Mouse (Mus musculus) testis, postnatal 14 days (tissue): ENCODE data around the gene Neurod6.
"Not testable (repeated sequence)": the region's sequence is repeated elsewhere in the genome, so short reads cannot be mapped to it uniquely, and the experiment has no call there.

ENCODE experiments used
- DNase-seq: peaks from one replicate; pipeline ENCODE4 v3.0.0; 2021; ENCODE audit warnings: low spot score

Gene Neurod6

GRCm38 (mm10) chr6:55680974-55681373 is at the start of gene Neurod6:
Gene Neurod6, minus strand, starts transcription at chr6:55681263.
- no peak for DNase-seq

DNA sequence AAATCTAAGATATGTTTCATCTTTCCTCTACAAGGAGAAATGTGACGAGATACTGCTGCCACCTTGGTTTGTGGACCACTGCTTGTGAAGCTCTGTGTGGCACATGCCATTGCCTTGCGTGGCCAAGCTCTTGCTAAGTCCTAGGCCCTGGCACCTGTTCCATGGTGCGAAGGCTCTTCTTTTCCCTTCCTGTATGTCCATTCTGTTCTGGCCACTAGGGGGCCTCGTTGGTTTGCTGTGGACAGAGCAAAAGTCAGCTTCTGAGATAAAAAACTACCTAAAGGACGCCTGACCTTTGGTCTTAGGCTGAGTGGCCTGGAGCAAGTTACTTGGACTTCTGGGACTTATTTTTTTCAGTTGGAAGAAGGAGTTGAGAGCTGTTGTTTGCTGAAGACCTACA is 36.1 kb upstream of the Neurod6 start:
- peak; percentile 43 for DNase-seq

DNA sequence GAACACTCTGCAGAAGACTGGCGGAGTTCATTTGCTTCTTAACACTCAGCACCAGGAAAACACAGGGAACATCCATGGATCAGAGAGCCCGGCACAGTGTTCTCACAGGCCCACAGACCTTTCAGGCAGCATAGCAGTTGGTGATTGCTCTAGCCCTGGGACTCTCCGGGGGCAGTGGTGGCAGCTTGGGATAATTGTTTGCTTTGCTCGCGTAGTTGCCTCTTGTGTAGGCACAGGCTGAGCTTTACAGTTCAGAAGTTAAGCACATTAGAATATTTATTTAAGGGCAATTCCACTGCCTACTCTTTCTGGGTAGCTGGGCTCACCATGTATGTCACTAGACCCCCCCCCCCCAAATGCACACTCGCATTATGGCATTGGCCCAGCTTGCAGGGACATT is 34.4 kb upstream of the Neurod6 start:
- no peak for DNase-seq

DNA sequence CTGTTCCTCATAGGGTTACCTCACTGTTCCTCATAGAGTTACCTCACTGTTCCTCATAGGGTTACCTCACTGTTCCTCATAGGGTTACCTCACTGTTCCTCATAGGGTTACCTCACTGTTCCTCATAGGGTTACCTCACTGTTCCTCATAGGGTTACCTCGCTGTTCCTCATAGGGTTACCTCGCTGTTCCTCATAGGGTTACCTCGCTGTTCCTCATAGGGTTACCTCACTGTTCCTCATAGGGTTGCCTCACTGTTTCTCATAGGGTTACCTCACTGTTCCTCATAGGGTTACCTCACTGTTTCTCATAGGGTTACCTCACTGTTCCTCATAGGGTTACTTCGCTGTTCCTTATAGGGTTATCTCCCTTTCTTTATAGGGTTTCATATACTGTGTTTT is 29.9 kb upstream of the Neurod6 start:
- DNase-seq, result not testable (repeated sequence)

DNA sequence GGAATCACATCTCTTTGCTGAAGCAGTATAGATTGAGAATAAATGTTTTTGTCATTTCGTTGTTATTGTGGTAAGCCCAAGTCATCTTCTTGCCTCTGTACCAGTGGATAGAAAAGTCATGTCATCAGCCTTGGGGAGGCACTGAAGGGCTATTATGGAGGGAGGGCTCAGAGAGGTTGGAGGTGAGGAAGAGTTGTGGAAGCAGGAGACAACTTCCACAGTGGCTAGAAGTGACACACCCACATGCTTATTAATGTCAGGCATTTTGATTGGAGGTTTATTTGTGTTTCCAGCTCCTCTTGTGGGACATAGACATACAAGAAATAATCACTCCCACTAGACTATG is 23.7 kb upstream of the Neurod6 start:
- no peak for DNase-seq

GRCm38 (mm10) chr6:55704061-55704758 is 23.1 kb upstream of the Neurod6 start:
- no peak for DNase-seq

GRCm38 (mm10) chr6:55700392-55701386 is 19.6 kb upstream of the Neurod6 start:
- no peak for DNase-seq

GRCm38 (mm10) chr6:55690015-55690531 is 9.0 kb upstream of the Neurod6 start:
- no peak for DNase-seq

DNA sequence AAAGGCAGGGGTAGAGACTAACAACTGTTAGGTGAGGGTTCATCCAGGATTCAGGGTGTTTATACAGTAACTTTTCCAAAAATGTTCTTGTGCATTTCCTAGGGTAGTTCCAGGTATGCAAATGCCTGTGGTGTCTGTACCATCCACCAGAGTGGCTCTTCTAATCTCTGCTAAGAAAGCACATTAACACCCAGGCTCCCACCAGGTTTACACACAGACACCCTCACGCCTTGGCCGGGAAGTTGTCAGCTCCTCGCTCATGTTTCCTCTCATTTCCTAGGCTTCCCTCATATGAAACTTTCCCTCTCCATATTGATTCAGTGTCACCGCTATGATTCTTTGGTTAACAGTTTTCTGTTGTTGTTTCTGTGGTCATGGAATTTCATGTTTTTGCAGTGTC is 2.4 kb upstream of the Neurod6 start:
- DNase-seq, result no peak

- no peak for DNase-seq
Observed at GRCm38 (mm10) chr6:55682886-55683285, 1.8 kb upstream of the Neurod6 start.

DNA sequence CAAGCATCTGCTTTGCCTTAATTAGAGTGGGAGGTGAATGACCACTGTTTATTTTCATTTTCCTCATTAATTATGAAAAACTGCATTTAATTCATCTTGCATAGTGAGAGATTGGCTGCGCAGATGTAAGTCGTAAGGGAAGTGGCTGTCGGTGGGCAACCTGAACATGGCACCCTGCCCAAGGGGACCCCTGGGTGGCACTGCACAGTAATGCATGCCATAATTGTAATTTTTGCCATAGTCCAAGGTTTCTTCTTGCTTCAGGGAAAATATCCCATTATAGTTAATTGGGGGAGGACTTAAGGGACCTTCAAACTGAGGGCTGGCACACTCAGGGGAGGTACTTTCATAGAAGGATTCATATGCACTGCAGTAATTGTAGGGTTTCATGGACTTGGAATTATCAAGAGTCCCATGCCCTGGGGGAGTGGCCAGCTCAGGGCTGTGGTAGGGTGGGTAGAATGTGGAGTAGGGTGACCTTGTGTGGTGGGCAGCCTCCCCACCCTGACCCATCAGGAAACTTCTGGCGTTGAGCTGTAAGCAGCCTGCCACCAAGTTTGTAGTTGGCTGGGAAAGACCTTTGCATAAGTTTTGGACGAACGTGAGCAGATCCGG is 2.4 kb downstream of the Neurod6 start:
- DNase-seq, result no peak

DNA sequence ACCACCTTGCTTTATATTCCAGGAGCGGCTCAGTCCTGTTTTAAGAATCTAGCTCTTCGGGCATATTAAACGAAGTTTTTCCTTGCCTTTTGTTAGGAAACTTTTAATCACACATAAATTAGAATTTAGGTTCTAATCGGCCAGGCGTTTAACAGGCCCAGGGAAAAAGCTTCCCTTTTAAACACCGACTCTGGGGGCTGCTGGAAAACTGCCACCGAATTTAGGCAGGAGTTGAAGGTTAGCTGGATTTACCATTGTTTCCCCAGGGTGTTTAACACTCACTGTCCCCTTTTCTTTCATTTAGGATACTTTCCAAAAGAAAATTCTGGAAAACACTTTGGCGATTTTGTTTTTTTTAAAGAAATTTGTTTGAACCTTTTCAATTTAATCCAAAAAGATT is 3.7 kb downstream of the Neurod6 start:
- no peak for DNase-seq

GRCm38 (mm10) chr6:55676663-55677311 is 4.3 kb downstream of the Neurod6 start:
- DNase-seq, result no peak

GRCm38 (mm10) chr6:55676141-55676662 is 4.9 kb downstream of the Neurod6 start:
- no peak for DNase-seq

- DNase-seq, result no peak
Observed at GRCm38 (mm10) chr6:55667801-55668200, 13.3 kb downstream of the Neurod6 start.

GRCm38 (mm10) chr6:55661126-55661915 is 19.7 kb downstream of the Neurod6 start:
- no peak for DNase-seq

- DNase-seq, result no peak
Observed at GRCm38 (mm10) chr6:55649996-55650395, 31.1 kb downstream of the Neurod6 start.

DNA sequence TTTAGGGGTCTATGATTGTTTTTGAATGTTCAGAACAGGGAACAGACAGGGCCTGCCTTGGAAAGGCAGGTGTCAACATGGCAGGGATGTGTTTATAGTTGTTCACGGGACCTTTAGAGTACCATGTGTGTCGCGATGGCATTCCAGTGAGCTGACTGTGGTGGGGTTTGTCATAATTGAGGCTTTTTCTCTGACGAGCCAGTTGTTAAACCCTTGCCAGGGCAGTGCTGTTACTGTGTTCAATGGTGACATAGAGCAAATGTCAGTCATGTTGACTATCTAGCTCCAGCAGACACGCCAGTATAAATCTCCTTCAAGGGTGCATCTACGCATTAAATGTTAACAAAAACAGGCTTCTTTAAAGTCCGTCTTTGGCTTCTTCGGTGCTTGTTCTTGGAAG is 31.5 kb downstream of the Neurod6 start:
- no peak for DNase-seq

DNA sequence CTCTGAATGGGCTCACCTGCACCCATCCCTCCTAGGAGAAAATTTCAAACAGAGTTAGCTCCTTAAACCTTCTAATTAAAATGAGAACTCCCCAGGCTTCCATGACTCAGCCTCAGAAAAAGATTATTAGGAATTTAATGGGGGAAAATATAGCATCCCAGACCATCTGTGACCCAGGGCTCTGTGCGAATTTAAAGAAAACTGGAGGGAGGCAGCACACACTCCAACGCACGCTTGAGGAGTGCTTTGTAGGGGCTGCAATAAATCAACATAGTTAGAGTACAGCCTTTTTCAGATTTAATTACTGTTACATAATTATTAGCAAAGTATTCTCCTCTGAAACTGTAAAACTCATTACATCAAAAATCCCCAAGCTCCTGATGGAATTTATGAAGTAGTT is 32.2 kb downstream of the Neurod6 start:
- no peak for DNase-seq

DNA sequence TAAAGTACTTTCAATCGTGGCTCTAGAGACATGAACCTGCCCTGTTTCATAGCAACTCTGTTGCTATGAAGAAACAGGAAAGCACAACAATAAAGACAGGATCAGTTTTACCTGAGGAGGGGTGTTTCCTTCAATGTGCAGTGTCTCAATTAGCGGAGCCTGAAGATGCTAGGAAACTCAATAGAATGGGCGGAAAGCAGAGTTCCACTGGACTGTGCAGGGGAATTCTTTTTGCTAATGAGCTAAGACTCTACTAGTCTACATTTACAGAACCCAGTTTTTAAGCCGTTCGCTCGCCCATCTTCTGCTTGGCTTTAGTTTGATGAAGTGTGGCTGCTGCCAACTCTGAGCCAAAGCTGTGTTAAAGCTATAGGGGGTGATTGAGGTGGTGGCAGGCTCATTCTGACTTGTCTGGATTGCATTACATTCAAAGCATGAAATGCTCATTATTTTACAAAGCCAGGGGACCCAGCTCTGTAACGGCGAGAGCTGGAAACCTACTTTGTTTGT is 33.2 kb downstream of the Neurod6 start:
- DNase-seq, result no peak
